Mouse (Mus musculus): Measurements from ENCODE around the gene Txndc17. TPM values are rescaled to one million over a fixed set of nuclear protein-coding genes. Genes with fewer than 3 reads are reported as not detected.

The Txndc17 gene
- polyA plus RNA-seq, 1 experiment, result 31.1 TPM

DNA sequence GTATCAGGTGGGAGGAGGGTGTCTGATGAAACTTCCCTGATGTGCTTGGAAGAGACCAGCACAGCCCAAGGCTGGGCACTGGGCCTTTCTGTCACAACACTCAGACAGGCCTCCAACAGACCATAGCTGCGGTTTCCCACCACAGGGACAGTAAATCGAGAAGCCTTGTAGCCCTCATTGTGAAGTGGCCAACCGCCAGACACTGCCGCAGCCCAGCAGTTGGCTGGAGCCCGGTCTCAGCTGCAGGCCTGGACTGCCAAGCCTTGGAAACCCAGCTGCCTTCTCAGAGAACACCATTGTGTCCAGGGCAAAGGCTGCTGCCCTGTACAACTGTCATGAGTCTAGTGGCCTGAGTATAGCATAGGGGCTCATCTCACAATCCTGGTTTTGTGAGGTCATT, 26.7 kb downstream of the Txndc17 start:
- no peaks in the 10 kb centered on the region for H3K36me3 ChIP-seq (replicated peaks; ENCODE audit: low read length)
- peaks cover 43% of the 10 kb centered on the region for H3K27me3 ChIP-seq (replicated peaks)
- no peak for TF ChIP-seq GATA1 (IDR thresholded peaks at IDR 0.05; ENCODE audit: borderline replicate concordance, low read length)
- no peak for TF ChIP-seq FLI1 (IDR thresholded peaks at IDR 0.05; ENCODE audit: low read length)
- H3K4me3 ChIP-seq (replicated peaks), result no peak overlapping the region
- no peaks in the 10 kb centered on the region for H3K4me1 ChIP-seq
- no peaks in the 10 kb centered on the region for H3K9me3 ChIP-seq

- TF ChIP-seq FLI1 (IDR thresholded peaks at IDR 0.05; ENCODE audit: low read length), result no peak
- TF ChIP-seq GATA1 (IDR thresholded peaks at IDR 0.05; ENCODE audit: borderline replicate concordance, low read length), result no peak
Observed at GRCm38 (mm10) chr11:72240062-72240860, 32.9 kb downstream of the Txndc17 start.

DNA sequence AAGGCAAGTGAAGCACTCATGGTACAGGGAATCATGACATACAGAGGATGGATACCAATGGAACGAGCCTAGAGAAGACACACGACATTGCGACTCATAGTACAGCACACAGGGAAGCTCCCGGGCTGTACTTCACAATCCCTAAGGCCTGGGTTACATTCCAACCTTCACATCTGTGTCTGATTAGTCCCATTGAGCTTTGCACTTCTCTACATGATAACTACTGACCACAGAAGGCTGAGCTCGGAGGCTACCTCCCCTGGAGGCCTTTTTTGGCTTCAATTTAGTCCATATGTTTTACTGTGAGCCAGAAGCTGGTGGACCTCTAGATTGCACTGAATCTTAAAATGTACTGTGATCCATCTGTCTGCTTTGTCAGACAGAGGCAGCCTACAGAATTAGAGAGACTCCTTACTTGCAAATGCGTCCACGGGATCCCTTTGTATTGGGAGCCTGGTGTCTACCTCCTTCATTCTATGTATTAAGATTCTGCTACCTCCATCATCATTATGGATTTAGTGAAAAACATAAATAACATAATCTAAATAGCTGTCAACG, 37.9 kb downstream of the Txndc17 start:
- TF ChIP-seq GATA1 (IDR thresholded peaks at IDR 0.05; ENCODE audit: borderline replicate concordance, low read length), result no peak
- no peak for TF ChIP-seq FLI1 (IDR thresholded peaks at IDR 0.05; ENCODE audit: low read length)

More at GRCm38 (mm10) chr11:72240062-72240860, 32.9 kb downstream of the Txndc17 start:
- Histone ChIP-seq H3K4me3 (replicated peaks) (no peak overlapping the region), H3K36me3 (replicated peaks; ENCODE audit: low read length) (no peaks in the 10 kb centered on the region), H3K9me3 (no peaks in the 10 kb centered on the region), H3K4me1 (no peaks in the 10 kb centered on the region), H3K27me3 (replicated peaks) (peaks cover 38% of the 10 kb centered on the region)

DNA sequence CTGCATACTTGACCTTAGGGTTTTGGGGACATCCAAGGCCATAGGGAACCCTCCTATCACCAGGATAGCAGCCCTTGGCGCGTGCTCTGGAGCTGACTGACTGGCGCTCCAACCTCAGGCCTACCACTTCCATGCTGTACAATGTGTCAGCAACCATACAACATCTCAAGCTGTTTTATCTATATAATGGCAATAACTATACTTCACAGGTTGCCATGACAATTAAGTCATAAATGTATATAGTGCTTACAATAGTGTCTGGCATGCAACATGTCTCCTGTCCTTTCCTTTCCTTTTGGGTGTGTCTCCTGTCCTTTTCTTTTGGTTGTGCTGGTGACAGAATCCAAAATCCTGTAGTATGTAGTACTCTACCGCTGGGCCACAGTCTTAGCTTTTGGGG, 48.3 kb downstream of the Txndc17 start:
- Histone ChIP-seq H3K4me1 (no peaks in the 10 kb centered on the region), H3K9me3 (no peaks in the 10 kb centered on the region), H3K36me3 (replicated peaks; ENCODE audit: low read length) (no peaks in the 10 kb centered on the region), H3K27me3 (replicated peaks) (peaks cover 63% of the 10 kb centered on the region), H3K4me3 (replicated peaks) (no peak overlapping the region)
- TF ChIP-seq FLI1 (IDR thresholded peaks at IDR 0.05; ENCODE audit: low read length) (no peak), GATA1 (IDR thresholded peaks at IDR 0.05; ENCODE audit: borderline replicate concordance, low read length) (no peak)

More for the DNA sequence above, 37.9 kb downstream of the Txndc17 start:
- Histone ChIP-seq H3K36me3 (replicated peaks; ENCODE audit: low read length) (no peaks in the 10 kb centered on the region), H3K9me3 (no peaks in the 10 kb centered on the region), H3K27me3 (replicated peaks) (peaks cover 50% of the 10 kb centered on the region), H3K4me3 (replicated peaks) (no peak overlapping the region), H3K4me1 (no peaks in the 10 kb centered on the region)

DNA sequence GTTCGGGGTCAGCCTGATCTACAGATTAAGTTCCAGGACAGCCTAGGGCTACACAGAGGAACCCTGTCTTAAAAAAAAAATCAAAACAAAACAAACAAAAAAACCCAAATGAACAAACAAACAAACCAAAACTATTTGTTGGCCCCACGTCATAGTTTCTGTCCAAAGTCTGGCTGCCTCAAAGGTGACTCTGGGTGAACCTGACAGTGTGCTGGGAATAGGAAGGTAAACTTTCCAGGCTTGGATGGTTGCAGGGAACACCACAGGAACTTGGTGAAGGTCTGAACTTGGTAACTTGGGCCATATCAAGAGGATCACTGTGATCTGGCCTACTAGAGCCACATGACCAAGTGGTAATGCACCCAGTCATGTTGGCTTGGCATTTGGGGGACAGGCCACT, 49.1 kb downstream of the Txndc17 start:
- H3K4me3 ChIP-seq (replicated peaks), result no peak overlapping the region
- H3K27me3 ChIP-seq (replicated peaks), result peaks cover 66% of the 10 kb centered on the region
- TF ChIP-seq FLI1 (IDR thresholded peaks at IDR 0.05; ENCODE audit: low read length), result no peak
- TF ChIP-seq GATA1 (IDR thresholded peaks at IDR 0.05; ENCODE audit: borderline replicate concordance, low read length), result no peak
- no peaks in the 10 kb centered on the region for H3K36me3 ChIP-seq (replicated peaks; ENCODE audit: low read length)
- H3K9me3 ChIP-seq, result no peaks in the 10 kb centered on the region
- H3K4me1 ChIP-seq, result no peaks in the 10 kb centered on the region

Other genes starting within 250 kb of the Txndc17 start
- 0.23 TPM in 1 of 2 replicates, not detected in the other for gene Aipl1, start 170.0 kb upstream of the Txndc17 start, polyA plus RNA-seq (2012; ENCODE audit: insufficient read depth, low replicate concordance)
- gene Pimreg, start 165.5 kb upstream of the Txndc17 start, polyA plus RNA-seq (2012; ENCODE audit: insufficient read depth, low replicate concordance), result 25.8 and 50.2 TPM in 2 replicates
- gene Pitpnm3, start 71.8 kb upstream of the Txndc17 start, polyA plus RNA-seq (2012; ENCODE audit: insufficient read depth, low replicate concordance), result 0.07 TPM in 1 of 2 replicates, not detected in the other
- gene Gm43951, start 707 bp upstream of the Txndc17 start, polyA plus RNA-seq (2012; ENCODE audit: insufficient read depth, low replicate concordance), result not detected in 2 replicates
- gene 4933427D14Rik, start 88 bp upstream of the Txndc17 start, polyA plus RNA-seq (2012; ENCODE audit: insufficient read depth, low replicate concordance), result 0.47 and 1.2 TPM in 2 replicates
- gene Med31, start 8.0 kb downstream of the Txndc17 start, polyA plus RNA-seq (2012; ENCODE audit: insufficient read depth, low replicate concordance), result 1.5 TPM in 1 of 2 replicates, not detected in the other
- gene Slc13a5, start 59.7 kb downstream of the Txndc17 start, polyA plus RNA-seq (2012; ENCODE audit: insufficient read depth, low replicate concordance), result 0.50 TPM in 1 of 2 replicates, not detected in the other
- gene Xaf1, start 94.1 kb downstream of the Txndc17 start, polyA plus RNA-seq (2012; ENCODE audit: insufficient read depth, low replicate concordance), result 0.53 and 5.9 TPM in 2 replicates
- gene Fbxo39, start 106.9 kb downstream of the Txndc17 start, polyA plus RNA-seq (2012; ENCODE audit: insufficient read depth, low replicate concordance), result not detected in 2 replicates
- not detected in 2 replicates for gene Tekt1, start 154.9 kb downstream of the Txndc17 start, polyA plus RNA-seq (2012; ENCODE audit: insufficient read depth, low replicate concordance)
- 0.75 and 2.3 TPM in 2 replicates for gene Smtnl2, start 204.2 kb downstream of the Txndc17 start, polyA plus RNA-seq (2012; ENCODE audit: insufficient read depth, low replicate concordance)
- gene Ggt6, start 228.0 kb downstream of the Txndc17 start, polyA plus RNA-seq (2012; ENCODE audit: insufficient read depth, low replicate concordance), result not detected in 2 replicates
- 59.8 and 71.3 TPM in 2 replicates for gene Mybbp1a, start 233.8 kb downstream of the Txndc17 start, polyA plus RNA-seq (2012; ENCODE audit: insufficient read depth, low replicate concordance)

Measured in megakaryocyte, embryonic 14.5 days (primary cell).